Mouse (Mus musculus): ENCODE results near the gene Hdac9.

The Hdac9 gene

GRCm38 (mm10) chr12:34612511-34612910 lies 304.4 kb downstream of the Hdac9 start:
- no peak for DNase-seq (ENCODE audit: low read depth, low spot score)

- DNase-seq (ENCODE audit: low read depth, low spot score): no peak
Observed at GRCm38 (mm10) chr12:34604521-34604920, 312.4 kb downstream of the Hdac9 start.

- DNase-seq (ENCODE audit: low read depth, low spot score): no peak
Observed at GRCm38 (mm10) chr12:34594167-34594793, 322.6 kb downstream of the Hdac9 start.

- DNase-seq (ENCODE audit: low read depth, low spot score): no peak
Observed at GRCm38 (mm10) chr12:34587171-34587570, 329.7 kb downstream of the Hdac9 start.

- DNase-seq (ENCODE audit: low read depth, low spot score): no peak
Observed at GRCm38 (mm10) chr12:34582522-34582921, 334.4 kb downstream of the Hdac9 start.

- no peak for DNase-seq (ENCODE audit: low read depth, low spot score)
Observed at GRCm38 (mm10) chr12:34579220-34579619, 337.7 kb downstream of the Hdac9 start.

- no peak for DNase-seq (ENCODE audit: low read depth, low spot score)
Observed at GRCm38 (mm10) chr12:34571069-34571468, 345.8 kb downstream of the Hdac9 start.

GRCm38 (mm10) chr12:34569472-34569871 lies 347.4 kb downstream of the Hdac9 start:
- no peak for DNase-seq (ENCODE audit: low read depth, low spot score)

GRCm38 (mm10) chr12:34569052-34569451 lies 347.8 kb downstream of the Hdac9 start:
- no peak for DNase-seq (ENCODE audit: low read depth, low spot score)

GRCm38 (mm10) chr12:34562331-34562730 lies 354.6 kb downstream of the Hdac9 start:
- DNase-seq (ENCODE audit: low read depth, low spot score): peak; percentile 42

GRCm38 (mm10) chr12:34559001-34559400 lies 357.9 kb downstream of the Hdac9 start:
- DNase-seq (ENCODE audit: low read depth, low spot score): no peak

- DNase-seq (ENCODE audit: low read depth, low spot score): no peak
Observed at GRCm38 (mm10) chr12:34554803-34555202, 362.1 kb downstream of the Hdac9 start.

- DNase-seq (ENCODE audit: low read depth, low spot score): no peak
Observed at GRCm38 (mm10) chr12:34550268-34550667, 366.6 kb downstream of the Hdac9 start.

GRCm38 (mm10) chr12:34529165-34529545 lies 387.7 kb downstream of the Hdac9 start:
- peak; percentile 9 for DNase-seq (ENCODE audit: low read depth, low spot score)

GRCm38 (mm10) chr12:34528201-34529164 lies 388.4 kb downstream of the Hdac9 start:
- DNase-seq (ENCODE audit: low read depth, low spot score): no peak

GRCm38 (mm10) chr12:34527761-34528160 lies 389.1 kb downstream of the Hdac9 start:
- DNase-seq (ENCODE audit: low read depth, low spot score): no peak

- DNase-seq (ENCODE audit: low read depth, low spot score): no peak
Observed at GRCm38 (mm10) chr12:34521468-34521867, 395.4 kb downstream of the Hdac9 start.

GRCm38 (mm10) chr12:34516769-34517562 lies 399.9 kb downstream of the Hdac9 start:
- DNase-seq (ENCODE audit: low read depth, low spot score): no peak

GRCm38 (mm10) chr12:34506345-34506744 lies 410.6 kb downstream of the Hdac9 start:
- no peak for DNase-seq (ENCODE audit: low read depth, low spot score)

- no peak for DNase-seq (ENCODE audit: low read depth, low spot score)
Observed at GRCm38 (mm10) chr12:34498751-34499626, 417.9 kb downstream of the Hdac9 start.

- no peak for DNase-seq (ENCODE audit: low read depth, low spot score)
Observed at GRCm38 (mm10) chr12:34498331-34498730, 418.6 kb downstream of the Hdac9 start.

Measured in CD4-positive, CD25-positive, alpha-beta regulatory T cell, adult 2 months (primary cell).